Mouse (Mus musculus) olfactory bulb, adult 2 months (tissue): ENCODE data around the gene Cd300lf.

Experiments used
- CTCF ChIP-seq: fragments of 200-500 bp; IDR thresholded peaks from 2 replicates; pipeline ENCODE4 v1.5.1; 2012; ENCODE audit warnings: low read depth, mild to moderate bottlenecking, low read length, moderate library complexity; ENCODE audit not compliant: insufficient read depth
- POLR2A ChIP-seq: fragments of 200-500 bp; IDR thresholded peaks from 2 replicates; pipeline ENCODE4 v1.6.1; 2012; ENCODE audit warnings: mild to moderate bottlenecking, low read depth, low read length, moderate library complexity; ENCODE audit not compliant: insufficient read depth

DNA sequence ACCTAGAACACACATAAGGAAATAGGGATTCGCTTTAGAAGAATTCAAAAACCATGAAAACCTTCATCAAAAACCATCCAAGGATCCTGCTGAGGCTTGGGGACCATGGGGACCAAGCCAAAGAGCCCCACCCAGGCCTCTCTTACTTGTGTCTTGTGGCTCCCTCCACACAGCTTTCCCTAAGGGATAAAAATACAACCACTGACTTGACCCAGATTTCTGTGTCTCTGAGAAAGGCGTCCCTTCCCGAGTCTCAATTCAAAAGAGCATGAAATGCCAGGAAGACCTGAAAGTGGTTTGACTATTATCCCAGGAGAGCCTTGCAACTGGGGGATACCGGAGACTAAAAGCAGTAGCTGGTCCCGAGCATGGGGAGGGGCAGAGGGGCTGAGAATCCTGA is 60.8 kb downstream of the Cd300lf start:
- TF ChIP-seq CTCF, result no peak
- no peak for TF ChIP-seq POLR2A
